Mouse (Mus musculus) MN1 (cell line): ENCODE results near the gene Ralgapa2.
A peak's percentile ranks its signal among the peaks of the same experiment; 100 is the strongest.

Source experiments
- DNase-seq: peaks from one replicate; pipeline ENCODE4 v3.0.0-alpha.2; 2016; ENCODE audit warnings: low spot score

Gene Ralgapa2

GRCm38 (mm10) chr2:146511911-146512580 lies at the start of gene Ralgapa2:
Ralgapa2 (minus strand) TSS chr2:146512344.
- DNase-seq, result peak; percentile 99

- no peak for DNase-seq
Observed at GRCm38 (mm10) chr2:146561505-146561904, 49.4 kb upstream of the Ralgapa2 start.

- DNase-seq, result no peak
Observed at GRCm38 (mm10) chr2:146560633-146561043, 48.5 kb upstream of the Ralgapa2 start.

- no peak for DNase-seq
Observed at GRCm38 (mm10) chr2:146556148-146556547, 44.0 kb upstream of the Ralgapa2 start.

- DNase-seq, result no peak
Observed at GRCm38 (mm10) chr2:146555351-146555750, 43.2 kb upstream of the Ralgapa2 start.

- no peak for DNase-seq
Observed at GRCm38 (mm10) chr2:146553701-146554100, 41.6 kb upstream of the Ralgapa2 start.

GRCm38 (mm10) chr2:146551818-146552217 lies 39.7 kb upstream of the Ralgapa2 start:
- no peak for DNase-seq

- DNase-seq, result no peak
Observed at GRCm38 (mm10) chr2:146549111-146549776, 37.1 kb upstream of the Ralgapa2 start.

GRCm38 (mm10) chr2:146544155-146544814 lies 32.1 kb upstream of the Ralgapa2 start:
- no peak for DNase-seq

- no peak for DNase-seq
Observed at GRCm38 (mm10) chr2:146533118-146533949, 21.2 kb upstream of the Ralgapa2 start.

- DNase-seq, result no peak
Observed at GRCm38 (mm10) chr2:146532493-146532892, 20.3 kb upstream of the Ralgapa2 start.

- no peak for DNase-seq
Observed at GRCm38 (mm10) chr2:146525483-146525882, 13.3 kb upstream of the Ralgapa2 start.

- DNase-seq, result no peak
Observed at GRCm38 (mm10) chr2:146524685-146525415, 12.7 kb upstream of the Ralgapa2 start.

GRCm38 (mm10) chr2:146516894-146517293 lies 4.8 kb upstream of the Ralgapa2 start:
- DNase-seq, result no peak

GRCm38 (mm10) chr2:146515081-146515480 lies 2.9 kb upstream of the Ralgapa2 start:
- DNase-seq, result no peak

- DNase-seq, result peak; percentile 40
Observed at GRCm38 (mm10) chr2:146512581-146512920, 407 bp upstream of the Ralgapa2 start.

- no peak for DNase-seq
Observed at GRCm38 (mm10) chr2:146511401-146511865, 711 bp downstream of the Ralgapa2 start.

GRCm38 (mm10) chr2:146510780-146511179 lies 1.4 kb downstream of the Ralgapa2 start:
- no peak for DNase-seq

GRCm38 (mm10) chr2:146502578-146503311 lies 9.4 kb downstream of the Ralgapa2 start:
- DNase-seq, result no peak

- DNase-seq, result no peak
Observed at GRCm38 (mm10) chr2:146500067-146500466, 12.1 kb downstream of the Ralgapa2 start.

- no peak for DNase-seq
Observed at GRCm38 (mm10) chr2:146499111-146499510, 13.0 kb downstream of the Ralgapa2 start.
